Mouse (Mus musculus) left cerebral cortex, adult 9 months (tissue): ENCODE measurements around the gene Zfp750.
A peak's percentile ranks its signal among the peaks of the same experiment; 100 is the strongest.

ENCODE experiments used
- DNase-seq, 2 experiments: peaks; one replicate each; pipeline ENCODE4 v3.0.0; 2022; ENCODE audit warnings: low spot score in 2 of 2

The Zfp750 gene

DNA sequence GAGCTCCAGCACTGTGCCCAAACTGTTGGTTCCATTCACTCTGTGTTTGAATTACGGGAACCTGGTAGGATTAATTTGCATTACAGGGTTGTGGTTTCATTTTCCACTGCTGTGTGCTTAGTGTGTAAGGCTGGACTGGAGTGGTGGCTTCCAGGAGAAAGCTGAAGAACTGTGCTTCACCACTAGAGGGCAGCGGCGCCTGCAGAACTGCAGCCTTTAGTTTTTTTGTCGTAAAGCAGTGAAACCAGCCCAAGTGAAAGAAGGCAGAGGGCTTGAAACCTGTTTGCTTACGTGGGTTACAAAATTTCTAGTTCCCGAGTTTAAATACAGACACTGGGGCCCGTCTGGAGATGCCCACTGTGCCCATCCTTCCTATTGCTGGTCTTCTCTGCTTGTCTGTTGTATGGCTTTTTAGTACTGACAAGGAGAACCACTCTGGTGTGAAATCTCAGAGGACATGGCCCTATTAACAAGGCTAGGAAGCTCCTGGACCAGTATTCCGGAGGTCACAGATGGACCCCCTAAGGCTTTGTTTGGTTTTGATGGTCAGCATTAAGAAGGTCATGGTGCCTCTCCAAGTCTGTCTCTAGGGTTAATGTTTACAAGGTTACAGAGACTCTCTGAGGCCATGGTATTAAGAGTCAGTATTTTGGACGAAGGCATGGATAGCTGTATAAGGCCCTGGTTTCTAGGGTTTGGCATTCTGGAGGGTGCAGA lies 43.3 kb downstream of the Zfp750 start:
- peak in 1 of 2 experiments; percentile 68 for DNase-seq

DNA sequence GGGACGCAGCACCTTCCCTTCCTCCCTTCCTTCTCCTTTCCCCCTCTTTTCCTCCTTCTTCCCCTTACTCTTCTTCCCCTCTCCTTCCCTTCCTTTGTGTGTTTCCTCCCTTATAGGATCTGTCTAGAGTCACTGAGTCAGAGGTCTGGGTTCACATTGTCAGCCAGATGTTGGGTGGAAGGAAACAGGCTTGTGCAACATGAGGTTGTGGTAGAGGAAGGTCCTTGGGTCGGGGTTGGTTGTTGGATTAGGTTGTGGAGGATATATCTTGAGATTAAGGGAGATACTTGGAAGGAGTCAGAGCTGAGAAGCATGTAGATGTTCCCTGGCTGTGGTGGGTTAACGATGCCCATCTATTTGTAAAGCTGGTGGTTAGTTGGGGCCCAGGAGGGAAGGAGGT lies 44.3 kb downstream of the Zfp750 start:
- no peak for DNase-seq

DNA sequence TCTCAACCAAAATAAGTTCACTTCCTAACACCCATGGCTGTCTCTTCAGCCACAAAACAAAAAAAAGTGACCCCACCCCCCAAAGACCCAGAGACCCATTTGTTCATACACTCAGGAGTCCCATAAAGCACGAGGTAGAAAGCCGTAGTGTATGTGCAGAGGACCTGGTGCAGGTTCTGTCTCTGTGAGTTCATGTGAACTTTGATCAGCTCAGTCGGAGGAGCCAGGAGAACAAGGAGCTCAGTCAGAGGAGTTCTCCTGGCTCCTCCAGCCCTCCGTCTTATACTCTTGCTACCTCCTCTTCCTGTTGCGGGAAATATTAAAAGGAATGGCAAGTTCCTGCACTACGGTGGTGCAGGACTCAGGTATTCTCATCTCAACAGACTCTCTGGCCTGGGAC lies 51.7 kb downstream of the Zfp750 start:
- DNase-seq = no peak
